Mouse (Mus musculus): ENCODE results near the gene Fam69b. TPM values are rescaled to one million over a fixed set of nuclear protein-coding genes. Genes with fewer than 3 reads are reported as not detected.
A peak's percentile ranks its signal among the peaks of the same experiment; 100 is the strongest.

Gene Fam69b
- polyA plus RNA-seq, 2 experiments: 0.70 to 0.78 TPM

- 4% methylated on average over 49 of the region's 49 CpGs for WGBS (ENCODE audit: insufficient replicate concordance)
- Histone ChIP-seq H3K27ac (peak overlapping the region; percentile 69), H3K4me3 (ENCODE audit: insufficient read depth in 1 of 2, low read depth in 2 of 2, low read length in 2 of 2) (peak overlapping the region; percentile 85 to 100), H3K9me3 (ENCODE audit: control insufficient read depth, low read length) (no peaks in the 10 kb centered on the region), H3K4me2 (ENCODE audit: low read depth) (peak overlapping the region; percentile 82), H3K27me3 (ENCODE audit: control insufficient read depth, insufficient read depth, low read length) (no peaks in the 10 kb centered on the region), H3K9ac (replicated peaks) (peak overlapping the region; percentile 91), H3K36me3 (replicated peaks; ENCODE audit: control insufficient read depth, insufficient read depth, low read depth) (peaks cover 22% of the 10 kb centered on the region), H3K4me1 (replicated peaks; ENCODE audit: control insufficient read depth in 2 of 2, insufficient read depth in 2 of 2, low read length in 1 of 2) (peaks cover 7 to 26% of the 10 kb centered on the region in 2 experiments)
- TF ChIP-seq EP300 (IDR thresholded peaks at IDR 0.05; ENCODE audit: low read depth): no peak; the same call in 1 of the 2 replicates
- TF ChIP-seq CTCF (IDR thresholded peaks at IDR 0.05; ENCODE audit: low read depth): peak; percentile 98
- DNase-seq (ENCODE audit: low read depth in 3 of 3, low spot score in 3 of 3) (peak; percentile 86 to 87 (median 86)), ATAC-seq (ENCODE audit: insufficient read depth) (peak; percentile 72)
Observed at GRCm38 (mm10) chr2:26639838-26640830, 11.9 kb downstream of the Fam69b start.

GRCm38 (mm10) chr2:26641006-26641647, 12.9 kb downstream of the Fam69b start:
- Histone ChIP-seq H3K36me3 (replicated peaks; ENCODE audit: control insufficient read depth, insufficient read depth, low read depth) (peaks cover 20% of the 10 kb centered on the region), H3K9me3 (ENCODE audit: control insufficient read depth, low read length) (no peaks in the 10 kb centered on the region), H3K9ac (replicated peaks) (no peak overlapping the region), H3K4me1 (replicated peaks; ENCODE audit: control insufficient read depth in 2 of 2, insufficient read depth in 2 of 2, low read length in 1 of 2) (peaks cover 7 to 26% of the 10 kb centered on the region in 2 experiments), H3K27ac (no peak overlapping the region), H3K4me2 (ENCODE audit: low read depth) (no peak overlapping the region), H3K4me3 (ENCODE audit: insufficient read depth in 1 of 2, low read depth in 2 of 2, low read length in 2 of 2) (no peak overlapping the region), H3K27me3 (ENCODE audit: control insufficient read depth, insufficient read depth, low read length) (no peaks in the 10 kb centered on the region)
- WGBS (ENCODE audit: insufficient replicate concordance): 25% methylated on average over 7 of the region's 7 CpGs
- DNase-seq (ENCODE audit: low read depth in 3 of 3, low spot score in 3 of 3) (no peak), ATAC-seq (ENCODE audit: insufficient read depth) (no peak)
- TF ChIP-seq EP300 (IDR thresholded peaks at IDR 0.05; ENCODE audit: low read depth) (no peak), CTCF (IDR thresholded peaks at IDR 0.05; ENCODE audit: low read depth) (no peak)

GRCm38 (mm10) chr2:26643942-26644341, 15.7 kb downstream of the Fam69b start:
- no peak for ATAC-seq (ENCODE audit: insufficient read depth)
- H3K36me3 ChIP-seq (replicated peaks; ENCODE audit: control insufficient read depth, insufficient read depth, low read depth): no peaks in the 10 kb centered on the region
- H3K27ac ChIP-seq: no peak overlapping the region
- DNase-seq (ENCODE audit: low read depth in 3 of 3, low spot score in 3 of 3): peak in 1 of 3 experiments; percentile 37
- 32% methylated on average over 2 of the region's 2 CpGs for WGBS (ENCODE audit: insufficient replicate concordance)
- H3K4me1 ChIP-seq (replicated peaks; ENCODE audit: control insufficient read depth in 2 of 2, insufficient read depth in 2 of 2, low read length in 1 of 2): peaks cover 0 to 13% of the 10 kb centered on the region in 2 experiments
- no peak overlapping the region for H3K9ac ChIP-seq (replicated peaks)
- H3K4me3 ChIP-seq (ENCODE audit: insufficient read depth in 1 of 2, low read depth in 2 of 2, low read length in 2 of 2): no peak overlapping the region
- peak; percentile 74 for TF ChIP-seq CTCF (IDR thresholded peaks at IDR 0.05; ENCODE audit: low read depth)
- TF ChIP-seq EP300 (IDR thresholded peaks at IDR 0.05; ENCODE audit: low read depth): no peak
- no peaks in the 10 kb centered on the region for H3K27me3 ChIP-seq (ENCODE audit: control insufficient read depth, insufficient read depth, low read length)
- no peak overlapping the region for H3K4me2 ChIP-seq (ENCODE audit: low read depth)
- H3K9me3 ChIP-seq (ENCODE audit: control insufficient read depth, low read length): no peaks in the 10 kb centered on the region

- H3K27me3 ChIP-seq (ENCODE audit: control insufficient read depth, insufficient read depth, low read length): no peaks in the 10 kb centered on the region
- TF ChIP-seq CTCF (IDR thresholded peaks at IDR 0.05; ENCODE audit: low read depth): peak; percentile 100
- TF ChIP-seq EP300 (IDR thresholded peaks at IDR 0.05; ENCODE audit: low read depth): no peak
- peak; percentile 56 to 66 (median 61) for DNase-seq (ENCODE audit: low read depth in 3 of 3, low spot score in 3 of 3)
- ATAC-seq (ENCODE audit: insufficient read depth): peak; percentile 88
- no peak overlapping the region for H3K9ac ChIP-seq (replicated peaks)
- H3K9me3 ChIP-seq (ENCODE audit: control insufficient read depth, low read length): no peaks in the 10 kb centered on the region
- no peak overlapping the region for H3K4me3 ChIP-seq (ENCODE audit: insufficient read depth in 1 of 2, low read depth in 2 of 2, low read length in 2 of 2)
- no peaks in the 10 kb centered on the region for H3K36me3 ChIP-seq (replicated peaks; ENCODE audit: control insufficient read depth, insufficient read depth, low read depth)
- H3K4me1 ChIP-seq (replicated peaks; ENCODE audit: control insufficient read depth in 2 of 2, insufficient read depth in 2 of 2, low read length in 1 of 2): no peaks in the 10 kb centered on the region
- no peak overlapping the region for H3K4me2 ChIP-seq (ENCODE audit: low read depth)
- 7% methylated on average over 3 of the region's 3 CpGs for WGBS (ENCODE audit: insufficient replicate concordance)
- no peak overlapping the region for H3K27ac ChIP-seq
Observed at GRCm38 (mm10) chr2:26646643-26647293, 18.5 kb downstream of the Fam69b start.
